Mouse (Mus musculus): ENCODE results near the gene Ehd1.
A peak's percentile ranks its signal among the peaks of the same experiment; 100 is the strongest.
"Not testable (repeated sequence)": the region's sequence is repeated elsewhere in the genome, so short reads cannot be mapped to it uniquely, and the experiment has no call there.

Gene Ehd1

GRCm38 (mm10) chr19:6299450-6300267, 23.1 kb downstream of the Ehd1 start:
- DNase-seq (ENCODE audit: low spot score in 2 of 2): no peak

DNA sequence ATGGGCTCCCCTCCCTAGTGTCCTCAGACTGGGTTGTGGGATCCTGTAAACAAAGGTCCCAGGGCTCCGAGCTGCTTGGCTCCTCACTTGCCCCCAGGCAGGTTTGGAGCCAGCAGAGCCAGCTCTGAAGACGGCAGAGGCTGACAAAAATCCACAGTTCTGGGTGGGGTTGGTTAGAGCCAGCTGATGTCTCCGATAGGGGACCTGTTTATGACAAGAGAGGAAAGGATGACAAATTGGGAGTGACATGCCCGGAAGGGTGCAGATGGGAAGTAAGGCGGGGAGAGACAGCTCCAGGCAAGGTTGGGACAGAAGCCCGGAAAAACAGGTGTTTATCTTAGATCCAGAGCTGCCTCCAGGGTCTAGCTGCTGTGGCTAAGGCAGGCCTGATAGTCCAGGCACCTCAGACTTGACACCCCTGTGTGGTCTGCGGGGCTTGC, 23.9 kb downstream of the Ehd1 start:
- no peak for DNase-seq (ENCODE audit: low spot score in 2 of 2)

DNA sequence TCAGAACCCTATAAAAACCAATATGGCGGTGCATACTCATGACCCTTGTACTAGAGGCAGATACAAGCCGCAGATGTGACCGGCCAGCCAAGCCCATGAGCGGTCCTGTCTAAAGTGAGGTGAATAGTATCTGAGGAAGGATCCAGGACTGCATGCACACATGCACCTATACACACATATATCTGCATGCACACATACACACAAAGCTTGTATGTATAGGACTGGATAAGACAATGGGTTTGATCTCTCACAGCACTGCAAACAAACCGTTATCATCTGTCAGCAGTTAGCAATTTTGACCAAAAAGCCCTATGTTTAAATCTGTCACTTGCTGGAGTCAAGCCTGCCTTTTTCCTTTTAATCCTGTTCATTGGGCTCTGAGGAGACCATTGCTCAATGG, 25.6 kb downstream of the Ehd1 start:
- DNase-seq (ENCODE audit: low spot score in 2 of 2): no peak

GRCm38 (mm10) chr19:6302522-6302921, 26.0 kb downstream of the Ehd1 start:
- peak in 1 of 2 experiments; percentile 66 for DNase-seq (ENCODE audit: low spot score in 2 of 2)

DNA sequence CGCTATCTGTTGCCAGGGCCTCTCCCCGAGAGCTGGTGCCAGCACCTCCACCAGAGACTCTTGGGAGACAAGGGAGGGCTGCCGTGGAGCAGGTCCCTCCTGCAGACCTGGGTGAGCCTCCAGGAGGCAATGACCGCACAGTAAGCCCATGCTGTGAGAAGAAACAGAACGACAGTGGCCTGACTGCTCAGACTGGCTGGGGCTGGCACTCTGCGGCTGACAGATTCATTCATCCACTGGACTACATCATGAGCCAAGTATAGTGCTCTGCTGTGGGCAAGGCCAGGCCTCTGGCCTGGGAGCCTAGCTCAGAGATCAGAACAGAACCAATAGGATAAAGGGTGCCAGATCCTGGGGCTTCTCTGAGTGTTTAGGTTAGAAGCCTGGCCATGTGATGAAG, 27.3 kb downstream of the Ehd1 start:
- no peak for DNase-seq (ENCODE audit: low spot score in 2 of 2)

DNA sequence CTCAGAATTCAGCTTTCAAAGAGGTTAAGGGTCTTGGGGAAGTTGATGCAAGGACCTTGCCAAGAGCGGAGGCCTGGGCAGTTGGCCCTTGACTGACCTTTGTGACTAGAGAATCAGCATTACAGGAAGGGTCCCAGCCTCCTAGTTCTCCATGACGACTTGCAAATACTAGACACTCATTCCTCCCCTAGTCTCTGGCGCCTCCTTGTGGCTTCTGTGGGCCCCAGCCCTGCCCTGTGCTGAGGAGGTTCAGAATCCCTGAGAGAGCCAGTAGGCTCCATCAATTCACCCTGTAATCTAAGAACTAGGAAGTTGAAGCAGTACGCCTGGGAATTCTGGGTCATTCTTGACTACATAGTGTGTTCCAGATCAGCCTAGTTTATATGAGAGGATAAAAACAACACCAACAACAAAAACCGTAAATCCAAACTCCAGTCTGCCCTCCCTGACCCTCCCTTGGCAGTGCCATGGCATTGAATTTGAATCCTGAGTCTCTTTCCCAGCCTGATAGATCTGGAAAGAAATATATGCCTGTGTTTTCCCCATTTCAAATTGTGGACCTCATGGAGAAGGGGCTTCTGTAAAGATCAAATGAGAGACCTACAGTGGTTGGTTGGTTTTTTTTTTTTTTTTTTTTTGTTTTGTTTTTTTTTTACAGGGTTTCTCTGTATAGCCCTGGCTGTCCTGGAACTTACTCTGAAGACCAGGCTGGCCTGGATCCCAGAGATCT, 28.4 kb downstream of the Ehd1 start:
- DNase-seq (ENCODE audit: low spot score in 2 of 2): peak; percentile 78 to 91

DNA sequence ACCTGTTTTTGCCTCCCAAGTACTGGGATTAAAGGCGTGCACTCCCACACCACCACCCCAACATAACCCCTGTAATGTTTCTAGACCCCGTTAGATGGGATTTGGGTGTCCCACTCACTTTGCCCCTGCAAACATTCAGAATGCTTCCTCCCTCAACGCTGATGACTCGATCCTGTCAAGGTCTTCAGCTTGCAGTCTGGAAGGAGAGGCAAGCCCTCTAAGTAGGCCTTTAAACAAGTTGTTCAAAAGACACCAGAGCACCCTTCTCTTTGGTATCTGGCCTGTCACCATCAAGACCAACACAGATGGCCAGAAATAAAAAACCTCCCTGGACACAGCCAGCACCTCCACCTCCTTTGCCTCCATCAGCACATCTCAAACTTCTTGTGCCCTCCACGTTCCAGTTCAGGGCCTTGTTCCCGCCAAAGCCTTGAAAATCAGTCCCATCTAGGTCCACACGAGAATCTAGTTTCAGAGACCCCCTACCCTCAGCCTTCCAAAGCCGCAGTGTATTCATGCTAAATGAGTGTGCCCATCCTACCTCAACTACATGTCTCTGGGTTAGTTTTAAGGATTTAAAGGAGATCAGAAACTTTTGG, 29.1 kb downstream of the Ehd1 start:
- no peak for DNase-seq (ENCODE audit: low spot score in 2 of 2)

DNA sequence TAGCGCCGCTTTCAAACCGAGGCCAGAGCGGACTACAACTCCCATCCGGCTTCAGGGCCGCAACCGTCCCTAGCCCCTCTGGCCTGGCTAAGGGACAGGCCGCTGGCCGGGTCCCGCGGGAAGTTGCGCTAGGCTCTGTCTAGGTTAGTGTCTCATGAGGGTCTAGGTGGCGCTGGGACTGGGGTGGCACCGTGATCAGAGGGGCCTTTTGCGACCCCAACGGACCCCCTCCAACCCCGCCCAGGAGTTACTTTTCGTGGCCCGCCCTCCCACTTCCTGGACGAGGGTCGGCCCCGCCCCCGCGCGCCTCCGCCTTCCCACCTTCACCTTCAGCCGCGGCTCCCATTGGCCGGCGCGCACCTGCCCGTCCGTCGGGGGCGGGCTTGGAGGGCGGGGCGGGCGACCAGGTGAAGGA, 29.6 kb downstream of the Ehd1 start, which contains the start of gene Cdc42bpg:
TSS of gene Cdc42bpg (plus strand) at position 320 of the 415 bp plus-strand sequence.
- DNase-seq (ENCODE audit: low spot score in 2 of 2): peak; percentile 91

DNA sequence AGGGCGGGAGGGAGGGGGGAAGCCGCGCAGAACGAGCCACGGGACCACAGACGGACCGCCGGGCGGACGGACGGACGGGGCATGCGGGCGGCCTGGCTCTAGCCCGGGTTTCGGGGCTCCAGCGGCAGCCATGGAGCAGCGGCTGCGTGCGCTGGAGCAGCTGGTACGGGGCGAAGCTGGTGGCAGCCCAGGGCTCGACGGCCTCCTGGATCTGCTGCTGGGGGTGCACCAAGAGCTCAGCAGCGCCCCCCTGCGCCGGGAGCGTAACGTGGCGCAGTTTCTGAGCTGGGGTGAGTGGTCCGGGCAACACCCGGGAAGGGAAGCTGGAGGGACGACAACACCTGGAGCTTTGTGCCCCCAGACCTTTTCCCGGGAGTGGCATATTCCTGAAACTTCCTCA, 30.1 kb downstream of the Ehd1 start:
- DNase-seq (ENCODE audit: low spot score in 2 of 2): peak; percentile 79

DNA sequence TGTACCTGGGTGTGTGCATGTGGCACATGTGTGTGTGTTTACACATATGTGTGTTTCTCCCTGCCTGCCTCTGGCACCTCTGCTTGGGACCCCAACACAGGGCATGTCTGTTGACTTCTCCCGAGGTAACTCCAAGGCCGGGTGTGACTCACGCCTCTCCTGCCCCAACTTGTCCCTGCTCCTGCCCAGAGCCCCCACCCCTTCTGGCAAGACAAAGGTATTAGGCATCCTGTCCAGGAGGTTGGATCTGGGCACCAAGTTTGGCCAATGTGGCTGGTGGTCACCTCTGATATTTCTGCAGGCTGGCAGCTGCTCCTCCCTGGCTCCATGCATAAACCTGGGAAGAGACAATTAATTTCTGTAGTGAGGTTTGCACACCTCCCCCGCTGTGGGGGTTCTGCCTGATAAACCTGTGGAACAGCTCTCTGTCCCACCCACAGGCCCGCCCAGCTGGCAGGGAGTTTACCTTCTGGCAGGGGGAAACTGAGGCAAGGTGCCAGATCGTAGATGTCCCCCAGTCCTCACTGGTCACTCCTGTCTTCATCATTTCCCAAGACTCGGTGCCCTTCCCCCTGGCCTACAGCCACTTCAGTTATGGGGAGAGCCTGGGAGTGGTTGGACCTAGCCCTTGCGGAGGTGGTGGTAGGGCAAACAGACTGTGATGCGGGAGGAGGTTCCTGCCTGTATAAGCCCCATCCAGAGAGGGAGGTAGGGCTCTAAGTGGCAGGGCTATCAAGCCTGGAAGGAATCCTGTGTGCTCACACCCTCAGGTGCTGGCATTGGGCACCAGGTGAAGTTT, 31.4 kb downstream of the Ehd1 start:
- DNase-seq (ENCODE audit: low spot score in 2 of 2): peak; percentile 71 to 78

GRCm38 (mm10) chr19:6310181-6310580, 33.7 kb downstream of the Ehd1 start:
- DNase-seq (ENCODE audit: low spot score in 2 of 2): no peak

DNA sequence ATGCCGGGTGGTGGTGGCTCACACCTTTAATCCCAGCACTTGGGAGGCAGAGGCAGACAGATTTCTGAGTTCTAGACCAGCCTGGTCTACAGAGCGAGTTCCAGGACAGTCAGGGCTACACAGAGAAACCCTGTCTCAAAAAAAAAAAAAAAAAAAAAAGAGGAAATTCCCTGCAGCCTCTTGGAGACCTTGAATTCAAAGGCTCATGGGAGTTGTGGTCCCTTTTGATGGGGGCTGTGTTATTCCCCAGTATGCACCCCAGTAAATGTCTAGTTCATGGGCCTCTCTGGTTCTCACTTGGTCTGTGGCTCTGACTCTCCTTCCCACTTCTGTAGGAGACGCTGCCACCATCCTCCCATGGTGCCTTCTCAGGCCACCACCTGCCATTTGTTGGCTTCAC, 35.3 kb downstream of the Ehd1 start:
- DNase-seq (ENCODE audit: low spot score in 2 of 2): not testable (repeated sequence)

- no peak for DNase-seq (ENCODE audit: low spot score in 2 of 2)
Observed at GRCm38 (mm10) chr19:6313796-6314195, 37.3 kb downstream of the Ehd1 start.

- DNase-seq (ENCODE audit: low spot score in 2 of 2): no peak
Observed at GRCm38 (mm10) chr19:6314513-6314912, 38.0 kb downstream of the Ehd1 start.

- DNase-seq (ENCODE audit: low spot score in 2 of 2): no peak
Observed at GRCm38 (mm10) chr19:6315573-6315972, 39.0 kb downstream of the Ehd1 start.

GRCm38 (mm10) chr19:6318145-6318544, 41.6 kb downstream of the Ehd1 start:
- DNase-seq (ENCODE audit: low spot score in 2 of 2): no peak

GRCm38 (mm10) chr19:6321358-6321757, 44.8 kb downstream of the Ehd1 start:
- no peak for DNase-seq (ENCODE audit: low spot score in 2 of 2)

DNA sequence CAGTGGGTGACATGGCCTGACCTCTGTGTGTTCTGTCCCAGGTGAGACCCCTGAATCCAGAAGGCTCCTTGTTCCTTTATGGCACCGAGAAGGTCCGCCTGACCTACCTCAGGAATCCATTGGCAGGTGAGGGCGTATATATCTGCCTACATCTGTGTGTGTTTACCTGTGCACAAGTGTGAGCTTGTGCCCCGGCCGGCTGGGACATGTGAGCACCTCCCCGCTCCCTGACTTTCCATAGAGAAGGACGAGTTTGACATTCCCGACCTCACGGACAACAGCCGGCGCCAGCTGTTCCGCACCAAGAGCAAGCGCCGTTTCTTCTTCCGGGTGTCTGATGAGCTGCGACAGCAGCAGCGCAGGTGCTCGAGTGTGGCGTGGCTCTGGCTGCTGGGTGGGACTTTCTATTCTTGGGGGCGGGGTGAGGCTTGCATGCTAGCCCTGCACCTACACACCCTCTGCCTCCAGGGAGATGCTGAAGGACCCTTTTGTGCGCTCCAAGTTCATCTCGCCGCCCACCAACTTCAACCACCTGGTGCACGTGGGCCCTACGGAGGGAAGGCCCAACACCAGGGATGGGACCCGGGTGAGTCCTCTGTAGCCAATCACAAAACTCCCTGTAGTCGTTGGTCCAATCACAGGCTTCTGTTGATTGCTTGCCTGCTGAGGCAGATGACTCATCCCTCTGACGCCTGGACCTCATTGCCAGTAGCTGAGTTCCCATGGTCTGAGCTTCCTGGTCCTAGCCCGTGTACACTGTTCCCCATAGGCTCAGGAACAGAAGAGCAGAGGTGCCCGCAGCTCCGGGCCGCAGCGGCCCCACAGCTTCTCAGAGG, 45.5 kb downstream of the Ehd1 start:
- peak; percentile 63 to 68 for DNase-seq (ENCODE audit: low spot score in 2 of 2)

GRCm38 (mm10) chr19:6324751-6325150, 48.2 kb downstream of the Ehd1 start:
- DNase-seq (ENCODE audit: low spot score in 2 of 2): no peak

GRCm38 (mm10) chr19:6331178-6331577, 54.7 kb downstream of the Ehd1 start:
- no peak for DNase-seq (ENCODE audit: low spot score in 2 of 2)

Measured in urinary bladder, postnatal 36 days (tissue).